Mouse (Mus musculus): ENCODE measurements at regions not wholly inside any gene's neighbourhood (a gene's known extent, or its start where the extent isn't known, plus 50 kb on each side); places are given as distances from the start of the nearest gene placed in this dataset.

DNA sequence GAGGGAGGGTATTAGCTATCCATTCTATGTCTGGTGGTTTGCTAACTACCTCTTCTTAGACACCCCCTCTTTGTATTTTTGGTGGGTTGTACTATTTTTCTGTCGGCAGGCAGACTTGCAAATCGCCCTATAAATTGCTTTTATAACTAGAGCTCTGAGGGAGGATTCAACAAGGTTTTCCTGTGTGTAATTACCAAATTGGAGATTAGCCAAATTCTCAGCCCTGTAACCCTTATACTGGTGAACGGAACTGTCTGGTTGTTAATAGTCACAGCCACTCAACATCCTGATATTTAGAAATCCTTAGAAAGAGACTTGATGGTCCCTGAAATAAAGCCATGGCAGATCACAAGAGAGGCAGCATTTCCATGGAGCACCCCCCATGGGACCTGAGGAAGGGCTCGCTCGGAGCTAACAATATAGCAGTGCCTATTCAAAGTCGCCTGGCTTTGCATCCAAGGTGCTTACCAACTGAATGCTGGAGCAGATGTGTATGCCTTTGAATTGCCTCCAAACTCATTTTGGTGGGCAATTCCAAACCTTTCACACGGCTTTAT, 333.0 kb downstream of the Nedd1 start:
- ATAC-seq (ENCODE audit: low FRiP score) (no peak), DNase-seq (ENCODE audit: low spot score) (peak; percentile 26)
- H3K4me2 ChIP-seq (ENCODE audit: low read depth, low read length, poor library complexity, severe bottlenecking) = no peak overlapping the region

DNA sequence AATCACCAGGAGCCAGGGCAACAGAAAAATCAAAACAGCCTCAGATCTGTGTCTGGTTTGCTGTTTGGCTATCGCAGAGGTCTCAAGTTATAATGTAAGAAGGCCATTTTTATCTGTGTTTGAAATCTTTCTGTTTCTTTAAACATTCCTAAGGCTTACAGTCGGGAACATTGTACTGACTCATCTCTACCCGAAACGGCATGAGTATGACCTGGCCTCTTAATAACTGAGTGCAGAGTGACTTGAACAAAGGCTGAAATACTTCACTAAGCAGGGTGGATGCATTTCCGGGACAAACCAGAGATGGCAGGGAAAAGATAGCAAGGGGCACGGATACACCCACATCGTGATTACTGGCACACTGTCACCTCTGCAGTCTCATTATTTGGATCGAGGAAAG, 355.1 kb downstream of the Nedd1 start:
- H3K4me2 ChIP-seq (ENCODE audit: low read depth, low read length, poor library complexity, severe bottlenecking) = no peak overlapping the region
- 76% methylated on average over 8 of the region's 8 CpGs for WGBS
- H3K4me3 ChIP-seq (ENCODE audit: low read depth, low read length) = no peak overlapping the region
- H3K9me3 ChIP-seq (ENCODE audit: low read length) = no peaks in the 10 kb centered on the region
- ATAC-seq (ENCODE audit: low FRiP score) (no peak), DNase-seq (ENCODE audit: low spot score) (no peak)
- no peak for TF ChIP-seq CTCF (IDR thresholded peaks at IDR 0.05)
- no peak overlapping the region for H3K9ac ChIP-seq (replicated peaks; ENCODE audit: low read length, poor library complexity, severe bottlenecking)
- no peak overlapping the region for H3K27ac ChIP-seq (ENCODE audit: low read depth, low read length)
- no peaks in the 10 kb centered on the region for H3K27me3 ChIP-seq (ENCODE audit: insufficient read depth, low read length)
- no peaks in the 10 kb centered on the region for H3K36me3 ChIP-seq (ENCODE audit: insufficient read depth, low read length)
- no peaks in the 10 kb centered on the region for H3K4me1 ChIP-seq (ENCODE audit: insufficient read depth, low read length)

More for the DNA sequence above, 333.0 kb downstream of the Nedd1 start:
- Histone ChIP-seq H3K9ac (replicated peaks; ENCODE audit: low read length, poor library complexity, severe bottlenecking) (no peak overlapping the region), H3K4me3 (ENCODE audit: low read depth, low read length) (no peak overlapping the region), H3K4me1 (ENCODE audit: insufficient read depth, low read length) (0 out of 2 replicates have a peak, but pooled peaks cover 4% of the 10 kb centered on the region), H3K27me3 (ENCODE audit: insufficient read depth, low read length) (no peaks in the 10 kb centered on the region), H3K36me3 (ENCODE audit: insufficient read depth, low read length) (no peaks in the 10 kb centered on the region), H3K27ac (ENCODE audit: low read depth, low read length) (no peak overlapping the region), H3K9me3 (ENCODE audit: low read length) (no peaks in the 10 kb centered on the region)
- no peak for TF ChIP-seq CTCF (IDR thresholded peaks at IDR 0.05)
- WGBS = 39% methylated on average over 7 of the region's 7 CpGs

DNA sequence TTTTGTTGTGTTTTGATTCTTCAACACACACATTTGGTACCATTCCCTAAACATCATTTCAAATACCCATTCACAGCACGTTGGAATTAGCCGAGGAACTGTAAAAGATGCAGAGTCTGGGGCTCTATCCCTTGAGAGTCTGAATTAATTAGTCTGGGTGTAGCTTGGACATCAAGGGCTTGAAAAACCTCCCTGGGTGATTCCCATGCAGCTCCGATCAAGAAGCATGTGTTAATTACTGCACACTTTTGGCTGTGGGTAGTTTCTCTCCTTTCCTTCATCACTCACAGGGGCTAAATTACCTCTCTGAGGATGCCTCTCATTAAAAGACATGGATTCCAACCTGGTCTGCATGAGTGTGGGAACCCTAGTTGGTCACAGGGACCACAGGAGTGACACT, 365.5 kb downstream of the Nedd1 start:
- Histone ChIP-seq H3K36me3 (ENCODE audit: insufficient read depth, low read length) (no peaks in the 10 kb centered on the region), H3K4me3 (ENCODE audit: low read depth, low read length) (no peak overlapping the region), H3K27me3 (ENCODE audit: insufficient read depth, low read length) (no peaks in the 10 kb centered on the region), H3K27ac (ENCODE audit: low read depth, low read length) (no peak overlapping the region), H3K9me3 (ENCODE audit: low read length) (no peaks in the 10 kb centered on the region), H3K4me2 (ENCODE audit: low read depth, low read length, poor library complexity, severe bottlenecking) (no peak overlapping the region), H3K4me1 (ENCODE audit: insufficient read depth, low read length) (no peaks in the 10 kb centered on the region), H3K9ac (replicated peaks; ENCODE audit: low read length, poor library complexity, severe bottlenecking) (no peak overlapping the region)
- ATAC-seq (ENCODE audit: low FRiP score) (no peak), DNase-seq (ENCODE audit: low spot score) (no peak)
- TF ChIP-seq CTCF (IDR thresholded peaks at IDR 0.05) = no peak
- 45% methylated on average over 3 of the region's 3 CpGs for WGBS

DNA sequence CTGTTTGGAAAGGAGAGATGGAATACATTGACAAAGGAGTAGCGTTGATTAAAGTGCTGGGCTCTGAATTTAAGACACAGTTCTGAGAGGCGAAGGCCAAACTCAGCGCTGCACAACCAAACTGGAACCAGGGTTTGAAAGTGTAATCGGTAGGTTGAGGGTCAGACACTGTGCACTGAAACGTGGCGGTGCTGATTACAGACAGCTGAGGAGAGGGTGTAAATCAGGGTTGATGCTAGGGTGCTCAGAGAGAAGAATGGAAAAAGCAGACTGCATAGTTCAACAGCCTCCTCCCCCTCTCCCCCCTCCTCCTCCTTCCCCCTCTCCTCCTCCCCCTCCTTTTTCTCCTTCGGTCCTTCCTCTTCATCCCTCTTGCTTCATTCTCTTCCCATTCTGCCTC, 373.2 kb downstream of the Nedd1 start:
- H3K27ac ChIP-seq (ENCODE audit: low read depth, low read length) = no peak overlapping the region
- no peak overlapping the region for H3K4me2 ChIP-seq (ENCODE audit: low read depth, low read length, poor library complexity, severe bottlenecking)
- TF ChIP-seq CTCF (IDR thresholded peaks at IDR 0.05) = no peak
- ATAC-seq (ENCODE audit: low FRiP score) = no peak
- no peak overlapping the region for H3K9ac ChIP-seq (replicated peaks; ENCODE audit: low read length, poor library complexity, severe bottlenecking)
- H3K9me3 ChIP-seq (ENCODE audit: low read length) = no peaks in the 10 kb centered on the region
- no peaks in the 10 kb centered on the region for H3K4me1 ChIP-seq (ENCODE audit: insufficient read depth, low read length)
- no peak for DNase-seq (ENCODE audit: low spot score)
- H3K4me3 ChIP-seq (ENCODE audit: low read depth, low read length) = no peak overlapping the region
- H3K36me3 ChIP-seq (ENCODE audit: insufficient read depth, low read length) = no peaks in the 10 kb centered on the region
- H3K27me3 ChIP-seq (ENCODE audit: insufficient read depth, low read length) = no peaks in the 10 kb centered on the region
- WGBS = 80% methylated on average over 7 of the region's 7 CpGs

DNA sequence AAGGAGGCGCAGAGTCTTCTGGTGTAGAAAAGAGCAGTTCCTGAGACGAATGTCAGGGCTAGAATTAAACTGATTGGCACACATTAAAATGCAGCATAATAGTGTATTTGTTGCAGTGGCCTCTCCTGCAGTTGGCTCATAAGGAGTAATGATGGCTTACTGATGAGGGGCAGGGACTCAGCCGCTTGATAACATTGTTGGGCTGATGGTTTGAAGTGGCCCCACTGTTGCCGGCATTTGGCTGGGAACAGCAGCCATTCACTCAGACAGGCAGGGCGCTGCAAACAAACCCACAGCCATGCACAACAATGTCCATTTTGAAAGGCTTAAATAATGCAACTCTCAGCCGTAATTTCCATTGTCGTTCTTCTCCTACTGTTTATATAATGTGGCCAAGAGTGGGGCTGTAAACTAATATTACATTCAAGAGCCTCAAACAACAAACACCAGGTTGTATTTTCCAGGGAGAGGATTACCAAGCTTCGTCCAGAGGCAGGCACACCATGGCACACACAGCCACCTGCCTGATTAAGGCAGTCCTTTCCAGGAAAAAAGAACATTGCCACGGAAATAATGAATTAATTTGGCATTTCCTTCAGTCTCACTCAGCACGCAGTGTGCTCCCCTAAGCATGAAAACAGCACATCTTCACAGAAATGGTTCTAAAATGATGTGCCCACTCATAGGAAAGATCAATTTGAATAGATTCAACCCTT, 374.1 kb downstream of the Nedd1 start:
- no peak for DNase-seq (ENCODE audit: low spot score)
- ATAC-seq (ENCODE audit: low FRiP score) = no peak
- Histone ChIP-seq H3K27ac (ENCODE audit: low read depth, low read length) (no peak overlapping the region), H3K27me3 (ENCODE audit: insufficient read depth, low read length) (no peaks in the 10 kb centered on the region), H3K4me1 (ENCODE audit: insufficient read depth, low read length) (no peaks in the 10 kb centered on the region), H3K36me3 (ENCODE audit: insufficient read depth, low read length) (no peaks in the 10 kb centered on the region), H3K9me3 (ENCODE audit: low read length) (no peaks in the 10 kb centered on the region), H3K9ac (replicated peaks; ENCODE audit: low read length, poor library complexity, severe bottlenecking) (no peak overlapping the region), H3K4me3 (ENCODE audit: low read depth, low read length) (no peak overlapping the region), H3K4me2 (ENCODE audit: low read depth, low read length, poor library complexity, severe bottlenecking) (no peak overlapping the region)
- 53% methylated on average over 10 of the region's 10 CpGs for WGBS
- no peak for TF ChIP-seq CTCF (IDR thresholded peaks at IDR 0.05)

DNA sequence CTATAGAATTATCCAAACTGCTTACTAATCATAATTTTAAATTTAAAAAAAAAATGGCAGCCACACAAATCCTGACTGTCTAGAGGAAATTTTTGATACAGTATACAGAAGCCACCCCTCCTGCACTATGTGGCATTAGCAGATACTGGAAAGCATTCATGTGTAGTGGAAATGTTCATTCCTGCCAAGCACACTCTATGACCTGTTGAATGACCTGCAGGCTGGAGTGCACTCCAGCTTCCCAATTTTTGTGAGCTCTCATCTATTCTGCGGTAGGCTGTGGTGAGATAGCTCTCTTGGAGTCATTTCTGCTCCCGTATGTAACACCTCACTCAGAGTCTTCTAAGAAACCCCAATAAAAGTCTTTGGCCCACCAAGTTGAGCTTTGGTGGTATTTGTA, 382.5 kb downstream of the Nedd1 start:
- 97% methylated on average over 2 of the region's 2 CpGs for WGBS

More for the DNA sequence above, 382.5 kb downstream of the Nedd1 start:
- no peak overlapping the region for H3K4me2 ChIP-seq (ENCODE audit: low read depth, low read length, poor library complexity, severe bottlenecking)
- TF ChIP-seq CTCF (IDR thresholded peaks at IDR 0.05) = no peak
- H3K27me3 ChIP-seq (ENCODE audit: insufficient read depth, low read length) = no peaks in the 10 kb centered on the region
- H3K9me3 ChIP-seq (ENCODE audit: low read length) = no peaks in the 10 kb centered on the region
- H3K27ac ChIP-seq (ENCODE audit: low read depth, low read length) = no peak overlapping the region
- H3K9ac ChIP-seq (replicated peaks; ENCODE audit: low read length, poor library complexity, severe bottlenecking) = no peak overlapping the region
- ATAC-seq (ENCODE audit: low FRiP score) (no peak), DNase-seq (ENCODE audit: low spot score) (no peak)
- H3K4me1 ChIP-seq (ENCODE audit: insufficient read depth, low read length) = no peaks in the 10 kb centered on the region
- no peaks in the 10 kb centered on the region for H3K36me3 ChIP-seq (ENCODE audit: insufficient read depth, low read length)
- no peak overlapping the region for H3K4me3 ChIP-seq (ENCODE audit: low read depth, low read length)

Measured in midbrain, postnatal 0 days (tissue).